Mouse (Mus musculus) splenic B cell, adult 2 months (primary cell): ENCODE results near the gene Aco1.

Source experiments
- DNase-seq: peaks from one replicate; pipeline ENCODE4 v3.0.0-alpha.2; 2011; ENCODE audit warnings: low read depth, low spot score
- H3K27me3 ChIP-seq: 2 replicates; pipeline ENCODE4 v1.6.1; 2012; ENCODE audit warnings: mild to moderate bottlenecking, low read length, moderate library complexity, mixed read lengths; ENCODE audit not compliant: control insufficient read depth, poor library complexity, insufficient read depth, severe bottlenecking
- H3K36me3 ChIP-seq: 2 replicates; pipeline ENCODE4 v1.6.1; 2012; ENCODE audit warnings: mild to moderate bottlenecking, low read length, moderate library complexity, mixed read lengths; ENCODE audit not compliant: control insufficient read depth, poor library complexity, insufficient read depth, severe bottlenecking

Aco1 gene

DNA sequence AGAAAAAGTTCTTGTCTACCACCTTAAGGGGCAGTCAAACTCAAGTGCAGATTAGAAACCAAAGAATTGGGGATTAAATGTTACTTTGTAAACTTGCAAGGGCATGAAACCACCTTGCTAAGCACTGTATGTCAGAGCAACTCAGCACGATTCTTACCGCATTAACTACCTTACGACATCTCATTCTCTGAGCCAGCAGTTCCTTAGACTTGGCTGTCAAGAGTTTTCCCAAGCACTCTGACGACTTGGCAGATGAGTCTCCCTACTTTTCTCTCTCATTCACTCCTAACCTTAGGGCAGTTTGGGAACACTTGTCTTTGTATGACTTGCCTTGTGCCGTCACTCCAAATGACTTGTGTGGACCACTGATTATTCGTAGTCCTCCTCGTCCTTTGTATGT lies 7.2 kb downstream of the Aco1 start:
- DNase-seq = no peak
- Histone ChIP-seq H3K36me3 (no peaks in the 10 kb centered on the region), H3K27me3 (no peaks in the 10 kb centered on the region)

DNA sequence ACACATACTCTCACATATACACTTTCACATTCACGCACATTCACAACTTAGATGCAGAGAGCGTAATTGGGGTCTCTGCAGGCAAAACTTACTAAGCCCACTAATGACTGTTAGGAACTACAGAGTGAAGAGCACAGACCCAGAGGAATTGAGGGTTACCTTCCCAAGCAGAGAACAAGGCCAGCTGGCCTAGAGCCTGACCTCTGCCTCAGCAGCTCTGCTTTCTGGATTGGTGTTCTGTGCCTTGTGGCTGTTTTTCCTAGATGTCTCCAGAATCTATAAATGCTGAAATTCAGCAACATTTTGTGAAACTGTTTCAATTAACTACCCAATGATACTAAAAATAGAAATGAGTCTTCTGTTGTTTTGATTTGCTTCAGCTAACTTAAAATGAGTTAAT lies 9.9 kb downstream of the Aco1 start:
- DNase-seq = no peak
- no peaks in the 10 kb centered on the region for H3K27me3 ChIP-seq
- no peaks in the 10 kb centered on the region for H3K36me3 ChIP-seq

DNA sequence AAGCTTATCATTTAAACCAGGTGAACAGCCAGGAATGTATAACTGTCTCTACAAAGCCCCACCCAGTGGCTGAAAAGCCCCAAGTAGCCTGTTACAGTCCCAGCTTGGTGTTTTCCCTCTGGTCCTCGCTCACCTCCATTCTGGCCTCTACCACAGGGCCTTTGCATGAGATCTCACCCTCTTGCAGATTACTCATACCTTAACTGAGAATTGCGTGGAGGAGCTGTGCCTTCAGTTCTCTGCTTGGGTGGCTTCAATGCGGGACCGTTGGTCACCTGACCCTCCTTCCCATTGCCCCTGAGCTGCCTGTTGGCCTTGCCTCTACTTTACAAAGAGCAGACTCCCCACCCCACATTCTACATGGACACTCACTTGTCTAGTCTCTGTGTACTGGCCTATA lies 10.6 kb downstream of the Aco1 start:
- no peaks in the 10 kb centered on the region for H3K36me3 ChIP-seq
- no peak for DNase-seq

DNA sequence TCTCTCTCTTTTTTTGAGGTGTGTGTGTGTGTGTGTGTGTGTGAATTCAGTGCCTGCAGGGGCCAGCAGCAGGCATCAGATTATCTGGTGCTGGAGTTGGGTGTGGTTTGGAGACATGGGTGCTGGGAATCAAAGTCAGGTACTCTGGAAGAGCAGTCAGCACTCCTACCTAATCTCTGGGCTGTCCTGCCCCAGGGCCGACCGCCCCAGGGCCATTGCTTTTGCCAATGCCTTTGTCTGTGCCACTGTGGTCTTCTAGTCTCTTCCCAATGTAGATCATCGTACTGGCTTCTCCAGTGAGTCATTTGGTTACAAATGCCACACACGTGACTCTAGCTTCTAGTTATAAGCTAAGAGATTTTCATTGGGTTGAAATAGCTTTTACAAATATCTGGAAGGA lies 11.9 kb downstream of the Aco1 start:
- Histone ChIP-seq H3K27me3 (no peaks in the 10 kb centered on the region), H3K36me3 (no peaks in the 10 kb centered on the region)
- no peak for DNase-seq

More for the DNA sequence above, 10.6 kb downstream of the Aco1 start:
- H3K27me3 ChIP-seq = no peaks in the 10 kb centered on the region

DNA sequence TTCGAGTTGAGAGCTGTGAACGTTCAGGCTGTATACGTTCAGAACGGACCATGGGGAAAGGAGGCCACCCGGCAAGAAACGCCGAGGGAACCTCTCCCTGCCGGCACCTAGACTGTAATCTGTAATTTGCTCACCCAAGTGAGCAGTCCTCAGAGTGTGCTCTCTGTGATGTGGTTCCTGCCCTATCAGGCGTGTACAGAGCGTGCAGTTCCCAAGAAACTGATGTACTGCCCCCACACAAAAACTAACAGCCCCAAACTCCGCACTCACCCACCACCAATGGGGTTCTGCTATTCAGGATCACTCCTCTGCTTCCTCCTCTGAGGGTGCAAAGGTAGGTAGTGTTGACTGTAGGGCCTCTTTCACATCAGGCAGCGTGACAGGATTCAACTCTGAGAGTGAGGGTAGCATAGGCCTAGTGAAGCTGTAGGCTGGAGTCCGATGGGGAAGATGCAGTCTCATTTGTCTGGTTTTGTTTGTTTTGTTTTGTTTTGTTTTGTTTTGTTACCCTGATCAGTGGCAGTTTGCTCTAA lies 12.7 kb downstream of the Aco1 start:
- no peaks in the 10 kb centered on the region for H3K27me3 ChIP-seq
- no peaks in the 10 kb centered on the region for H3K36me3 ChIP-seq
- no peak for DNase-seq

DNA sequence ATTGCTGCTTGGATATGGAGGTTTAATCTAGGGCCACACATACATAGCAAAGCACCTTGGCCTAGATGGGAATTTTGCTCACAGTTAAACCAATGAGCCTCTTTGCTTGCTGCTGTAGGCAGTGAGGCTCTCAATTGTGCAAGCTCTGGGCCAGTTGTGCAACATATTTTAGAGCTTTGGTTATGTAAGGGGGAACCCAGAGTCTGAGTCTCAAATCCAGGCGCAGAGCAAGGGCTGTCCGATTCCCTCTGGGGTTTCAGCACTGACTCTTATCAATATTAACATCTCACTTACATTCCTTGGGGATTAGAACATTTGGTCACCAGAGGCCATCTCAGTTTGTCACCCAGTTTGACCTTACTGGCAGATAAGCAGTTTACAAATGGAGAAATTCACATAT lies 13.3 kb downstream of the Aco1 start:
- DNase-seq = no peak
- H3K36me3 ChIP-seq = no peaks in the 10 kb centered on the region
- H3K27me3 ChIP-seq = no peaks in the 10 kb centered on the region

DNA sequence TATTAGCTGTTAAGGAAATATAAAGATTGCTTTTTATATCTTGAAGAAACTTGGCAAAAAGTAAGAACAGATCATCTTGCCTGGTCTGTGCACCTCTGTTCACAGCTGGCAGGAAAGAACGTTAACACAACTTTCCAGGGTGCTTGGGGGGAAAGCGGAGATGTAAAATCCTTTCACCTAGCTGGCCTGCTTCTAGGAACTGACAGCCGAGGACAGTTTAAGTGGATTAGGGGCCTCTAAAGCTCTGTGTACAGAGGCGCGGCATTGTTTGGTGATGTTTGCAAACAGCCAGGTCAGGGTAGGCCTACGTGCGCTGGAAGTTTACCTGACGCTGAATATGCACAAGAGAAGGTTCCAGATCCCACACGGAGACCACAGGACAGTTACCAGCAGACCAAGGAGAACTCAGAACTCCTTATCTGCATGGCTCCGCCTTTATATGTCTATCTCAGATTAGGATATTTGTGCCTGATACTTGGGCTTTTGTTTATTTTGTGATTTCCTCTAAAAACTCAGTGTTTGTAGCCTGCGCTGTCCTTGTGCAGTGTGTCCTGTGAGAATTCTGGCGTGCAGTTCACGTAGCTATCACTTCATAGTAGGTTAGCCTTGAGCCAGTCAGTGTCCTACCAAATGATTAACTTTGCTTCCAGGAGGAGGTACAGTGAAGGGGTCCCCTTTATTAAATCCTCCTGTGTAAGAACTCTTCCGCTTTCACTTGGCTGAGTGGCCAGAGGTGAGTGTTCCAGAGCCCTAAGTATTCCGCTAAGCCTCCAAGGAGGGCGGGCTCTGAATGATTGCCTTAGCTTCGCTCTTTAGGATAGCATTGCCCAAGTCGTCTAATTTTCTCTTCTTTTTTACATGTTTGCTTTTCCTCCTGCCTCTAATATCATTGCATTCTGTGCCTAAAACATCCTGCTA lies 14.0 kb downstream of the Aco1 start:
- Histone ChIP-seq H3K27me3 (no peaks in the 10 kb centered on the region), H3K36me3 (no peaks in the 10 kb centered on the region)
- no peak for DNase-seq

DNA sequence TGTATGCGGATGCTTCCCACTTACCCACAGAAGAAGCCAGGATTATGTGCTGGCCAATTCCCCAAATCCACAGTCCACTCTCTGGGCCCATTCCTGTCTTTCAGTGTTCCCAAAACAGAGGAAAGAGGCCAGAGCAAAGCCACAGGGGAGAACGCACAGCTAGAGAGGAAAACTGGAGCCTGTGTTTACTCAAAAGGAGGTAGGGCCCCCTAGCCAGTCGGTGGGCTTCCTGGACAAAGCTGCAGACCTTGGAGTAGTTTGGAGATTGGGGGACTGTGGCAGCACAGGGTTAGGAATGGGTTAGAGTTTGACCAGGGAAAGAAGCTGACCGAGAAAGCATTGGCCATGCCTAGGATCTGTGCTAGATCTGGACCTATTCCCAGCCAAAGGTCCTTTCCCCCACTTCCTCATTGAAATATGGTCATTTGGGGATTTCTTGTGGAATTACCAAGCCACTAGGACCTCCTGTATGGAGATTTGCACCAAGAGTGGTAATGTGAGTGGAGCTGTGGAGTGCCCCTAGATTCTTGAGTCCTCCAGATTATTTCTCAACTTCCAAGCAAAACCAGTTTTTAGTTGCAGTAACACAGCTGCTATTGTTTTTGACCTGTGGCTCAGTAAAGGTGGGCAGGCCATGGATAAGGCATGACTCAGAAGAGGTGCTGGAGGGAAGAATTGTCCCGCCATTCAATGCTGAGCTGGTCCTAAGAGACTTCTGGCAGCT lies 14.8 kb downstream of the Aco1 start:
- H3K27me3 ChIP-seq = no peaks in the 10 kb centered on the region
- no peaks in the 10 kb centered on the region for H3K36me3 ChIP-seq
- DNase-seq = no peak

DNA sequence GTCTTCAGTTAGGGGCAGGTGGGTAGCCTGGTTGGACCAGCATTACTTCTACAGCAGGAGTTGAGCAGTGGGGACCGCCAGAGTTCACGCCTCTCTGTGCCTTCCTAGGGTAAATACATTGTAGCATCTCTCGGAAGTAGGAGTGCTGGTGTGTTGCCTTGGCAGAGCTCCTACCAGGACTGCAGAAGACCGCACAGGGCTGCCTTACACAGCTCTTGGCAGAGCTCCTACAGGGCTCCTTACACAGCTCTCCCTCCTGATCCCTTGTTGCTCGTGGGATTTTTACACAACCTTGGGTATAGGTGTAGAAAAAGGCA lies 15.3 kb downstream of the Aco1 start:
- no peaks in the 10 kb centered on the region for H3K27me3 ChIP-seq
- no peak for DNase-seq
- H3K36me3 ChIP-seq = no peaks in the 10 kb centered on the region

DNA sequence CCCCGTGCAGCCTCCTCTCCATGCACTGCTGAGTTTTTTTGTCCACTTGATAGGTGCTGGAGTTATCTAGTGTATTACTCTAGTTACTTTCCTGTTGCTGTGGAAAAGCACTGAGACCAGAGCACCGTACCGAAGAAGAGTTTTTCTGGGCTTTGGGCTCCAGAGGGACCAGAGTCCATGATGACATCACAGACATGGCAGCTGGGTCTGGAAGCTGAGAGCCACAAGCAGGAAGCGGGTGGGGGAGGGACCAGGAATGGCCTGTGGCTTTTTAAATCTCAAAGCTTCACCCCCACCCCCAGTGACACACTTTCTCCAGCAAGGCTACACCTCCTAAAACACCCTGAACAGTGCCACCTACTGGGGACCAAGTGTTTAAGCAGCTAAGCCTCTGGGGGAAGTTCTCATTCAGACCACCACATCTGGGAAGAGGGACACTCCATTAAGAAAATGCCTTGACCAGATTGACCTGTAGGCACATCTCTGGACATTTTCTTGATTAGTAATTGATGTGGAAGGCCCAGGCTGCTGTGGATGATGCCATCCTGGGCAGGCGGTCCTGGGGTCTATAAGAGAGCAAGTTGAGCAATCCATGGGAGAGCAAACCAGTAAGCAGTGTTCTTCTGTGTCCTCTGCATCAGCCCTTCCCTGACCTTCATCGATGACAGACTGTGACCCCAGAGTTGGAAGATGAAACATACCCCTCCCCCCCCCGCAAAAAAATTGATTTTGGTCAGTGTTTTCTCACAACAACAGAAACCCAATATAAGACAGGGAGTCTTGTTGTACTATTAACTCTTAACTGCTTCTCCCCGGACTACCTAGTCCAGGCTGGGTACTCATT lies 17.9 kb downstream of the Aco1 start:
- Histone ChIP-seq H3K27me3 (no peaks in the 10 kb centered on the region), H3K36me3 (peaks cover under 1% of the 10 kb centered on the region; the same call in 1 of the 2 replicates)
- peak; percentile 2 for DNase-seq

DNA sequence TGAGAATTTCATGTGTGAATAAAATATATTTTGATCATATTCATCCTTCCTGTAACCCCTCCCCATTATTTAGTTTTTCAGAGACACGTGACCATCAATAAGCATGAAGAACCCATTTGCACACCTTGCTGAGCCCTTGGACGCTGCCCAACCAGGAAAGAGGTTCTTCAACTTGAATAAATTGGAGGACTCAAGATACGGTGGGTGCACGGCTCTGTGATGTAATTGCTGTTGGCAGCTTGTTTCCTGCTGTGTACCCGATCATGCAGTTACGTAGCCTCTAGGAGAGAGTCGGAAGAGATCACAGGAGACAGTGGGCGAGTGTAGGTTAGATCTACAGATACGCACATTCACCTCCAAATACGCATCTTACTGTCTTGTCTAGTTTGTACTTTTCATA lies 20.8 kb downstream of the Aco1 start:
- H3K27me3 ChIP-seq = no peaks in the 10 kb centered on the region
- H3K36me3 ChIP-seq = peaks cover 2% of the 10 kb centered on the region; the same call in 1 of the 2 replicates
- DNase-seq = no peak

DNA sequence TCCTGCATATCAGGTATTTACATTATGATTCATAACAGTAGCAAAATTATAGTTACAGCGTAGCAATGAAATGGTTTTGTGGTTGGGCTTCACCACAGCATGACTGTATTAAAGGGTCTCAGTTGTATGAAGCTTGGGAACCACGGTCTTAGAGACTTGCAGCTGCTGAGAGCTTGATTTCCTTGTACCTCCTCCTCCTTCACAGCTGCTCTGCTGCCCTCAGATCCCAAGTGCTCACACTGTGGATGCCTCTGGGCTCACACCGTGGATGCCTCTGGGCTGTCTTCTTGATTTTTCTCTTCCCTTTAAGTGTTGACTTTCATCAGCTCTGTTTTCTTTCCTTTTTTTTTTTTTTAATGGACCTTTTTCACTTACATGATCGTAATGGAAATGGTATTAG lies 28.6 kb downstream of the Aco1 start:
- 0 out of 2 replicates have a peak, but pooled peaks cover 3% of the 10 kb centered on the region for H3K36me3 ChIP-seq
- no peak for DNase-seq

DNA sequence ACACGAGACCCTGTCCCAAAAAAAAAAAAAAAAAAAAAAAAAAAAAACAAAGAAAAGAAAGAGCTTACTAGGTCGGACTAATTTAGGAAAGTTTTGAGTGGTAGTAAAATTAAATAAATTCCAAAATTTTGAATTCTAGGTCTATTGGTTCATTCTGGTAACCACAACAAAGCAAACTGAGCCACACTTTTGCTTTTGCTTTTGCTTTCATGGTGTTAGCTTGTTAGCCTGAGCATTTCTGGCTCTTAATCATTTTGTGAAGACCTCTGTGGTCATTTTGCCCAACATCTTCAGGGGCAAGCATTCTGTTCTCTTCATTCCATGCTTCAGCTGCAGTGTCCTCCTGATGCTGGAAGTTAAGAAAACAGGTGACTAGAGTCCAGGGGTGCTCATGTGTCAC lies 29.5 kb downstream of the Aco1 start:
- Histone ChIP-seq H3K27me3 (no peaks in the 10 kb centered on the region), H3K36me3 (0 out of 2 replicates have a peak, but pooled peaks cover 3% of the 10 kb centered on the region)
- DNase-seq = no peak

More for the DNA sequence above, 28.6 kb downstream of the Aco1 start:
- H3K27me3 ChIP-seq = no peaks in the 10 kb centered on the region

DNA sequence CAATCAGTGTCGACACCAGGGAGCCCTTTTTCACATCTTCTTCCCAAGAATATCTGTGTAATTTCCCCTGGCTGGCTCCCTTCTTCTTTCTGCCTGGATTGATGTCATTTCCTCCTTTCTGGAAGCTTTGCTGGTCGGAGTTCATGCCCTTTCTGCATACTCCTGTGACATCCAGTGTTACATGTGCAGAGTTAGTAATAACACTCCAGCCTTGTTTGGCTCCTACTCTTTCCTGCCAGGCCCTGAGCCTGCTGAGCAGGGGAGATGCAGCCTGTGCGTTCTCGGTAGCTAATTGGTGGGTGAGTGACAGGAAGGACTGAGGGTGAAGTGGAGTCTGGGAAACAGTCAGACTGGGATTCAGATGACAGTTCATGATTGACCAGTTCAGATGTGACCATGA lies 31.4 kb downstream of the Aco1 start:
- Histone ChIP-seq H3K36me3 (0 out of 2 replicates have a peak, but pooled peaks cover 3% of the 10 kb centered on the region), H3K27me3 (no peaks in the 10 kb centered on the region)
- DNase-seq = no peak
